Mouse (Mus musculus): ENCODE measurements around the gene Ppp6r3. TPM values are rescaled to one million over a fixed set of nuclear protein-coding genes. Genes with fewer than 3 reads are reported as not detected.

The Ppp6r3 gene
- polyA plus RNA-seq, 1 experiment from 2014 or later, result 66.2 TPM

GRCm38 (mm10) chr19:3577911-3578290, 2.4 kb upstream of the Ppp6r3 start:
- no peak for ATAC-seq (ENCODE audit: low read depth)
- Histone ChIP-seq H3K4me2 (ENCODE audit: low read depth, low read length) (no peak overlapping the region), H3K4me1 (replicated peaks; ENCODE audit: control insufficient read depth, insufficient read depth, low read length) (peaks cover 17% of the 10 kb centered on the region), H3K27me3 (ENCODE audit: control insufficient read depth, insufficient read depth, low read depth, low read length) (no peaks in the 10 kb centered on the region), H3K27ac (ENCODE audit: low read length) (no peak overlapping the region), H3K4me3 (ENCODE audit: low read length) (no peak overlapping the region), H3K36me3 (ENCODE audit: control insufficient read depth, insufficient read depth, low read length) (no peaks in the 10 kb centered on the region), H3K9ac (ENCODE audit: low read length) (no peak overlapping the region), H3K9me3 (ENCODE audit: control insufficient read depth, low read length) (no peaks in the 10 kb centered on the region)

DNA sequence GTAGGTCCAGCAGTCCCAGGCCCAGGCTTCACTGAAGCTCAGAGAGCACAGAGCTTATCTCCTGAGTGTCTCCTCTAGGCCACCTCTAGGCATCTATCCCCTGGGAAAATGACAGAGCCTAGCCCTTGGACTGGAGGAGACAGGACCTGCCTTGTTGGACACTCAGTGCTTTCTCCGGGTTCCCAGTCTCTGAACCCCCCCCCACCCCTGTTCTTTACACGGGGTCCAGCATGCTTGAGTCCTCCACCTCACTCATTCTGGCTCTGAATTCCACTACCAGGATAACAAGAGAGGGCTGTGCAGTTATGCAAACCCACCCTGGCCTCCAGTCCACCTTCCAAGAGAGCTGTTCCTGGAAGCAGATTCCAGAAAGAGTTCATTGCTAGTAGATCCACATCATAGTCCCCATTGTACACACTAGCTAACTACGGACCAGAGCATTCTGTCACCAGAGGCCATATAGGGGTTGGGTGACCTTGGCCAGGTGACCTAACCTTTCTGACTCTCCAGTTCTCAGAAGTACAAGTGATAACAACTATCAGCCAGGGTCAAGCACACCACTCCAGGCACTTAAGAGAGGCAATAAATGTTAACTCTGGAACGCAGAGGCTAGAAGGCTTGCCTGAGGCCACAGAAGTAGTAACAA, 1.8 kb upstream of the Ppp6r3 start:
- H3K4me2 ChIP-seq (ENCODE audit: low read depth, low read length), result no peak overlapping the region
- ATAC-seq (ENCODE audit: low read depth), result no peak

DNA sequence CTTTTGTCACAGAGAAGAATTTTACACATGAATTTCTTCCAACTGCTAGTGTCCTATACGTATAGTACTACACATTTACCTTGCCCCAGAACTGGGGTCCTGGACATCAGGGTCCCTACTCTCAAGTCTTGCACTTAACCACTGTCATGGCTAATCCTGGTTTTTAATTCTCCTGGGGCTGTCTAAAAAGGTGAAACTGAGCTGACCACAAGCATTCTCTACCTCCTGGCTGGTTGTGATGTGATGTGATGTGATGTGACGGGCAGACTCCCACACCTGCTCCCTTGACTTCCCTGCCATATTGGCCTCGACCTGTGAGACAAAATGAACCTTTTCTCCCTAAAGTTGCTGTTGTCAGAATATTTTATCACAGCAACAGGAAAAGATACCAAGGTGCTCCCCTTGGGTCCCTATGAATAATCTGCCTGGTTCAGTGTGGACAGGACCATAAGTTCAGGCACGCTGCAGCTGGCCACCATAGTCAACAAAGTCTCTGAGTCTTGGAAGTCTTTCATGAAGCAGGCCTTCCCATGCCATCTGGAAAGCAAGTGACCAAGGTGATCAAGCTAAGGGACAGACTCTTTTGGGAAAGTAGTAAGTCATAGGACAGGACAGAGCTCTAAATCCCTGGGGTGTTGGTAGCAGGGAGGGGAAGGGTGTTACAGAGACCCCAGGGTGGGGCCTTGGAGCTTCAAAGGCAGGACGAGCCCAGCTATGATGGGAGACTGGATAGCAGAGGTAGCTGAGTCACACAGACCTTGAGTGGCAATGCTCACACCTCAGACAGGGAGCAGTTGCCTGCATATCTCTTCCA, 1.1 kb upstream of the Ppp6r3 start:
- Histone ChIP-seq H3K9ac (ENCODE audit: low read length) (peak overlapping the region; percentile 43), H3K4me2 (ENCODE audit: low read depth, low read length) (peak overlapping the region; percentile 54), H3K4me3 (ENCODE audit: low read length) (peak overlapping the region; percentile 70), H3K27me3 (ENCODE audit: control insufficient read depth, insufficient read depth, low read depth, low read length) (no peaks in the 10 kb centered on the region), H3K4me1 (replicated peaks; ENCODE audit: control insufficient read depth, insufficient read depth, low read length) (peaks cover 17% of the 10 kb centered on the region), H3K27ac (ENCODE audit: low read length) (0 out of 2 replicates have a peak overlapping the region, but pooled peaks have one; percentile 60), H3K36me3 (ENCODE audit: control insufficient read depth, insufficient read depth, low read length) (no peaks in the 10 kb centered on the region), H3K9me3 (ENCODE audit: control insufficient read depth, low read length) (no peaks in the 10 kb centered on the region)
- 67% methylated on average over 5 of the region's 5 CpGs for WGBS
- ATAC-seq (ENCODE audit: low read depth), result no peak

More for the DNA sequence above, 1.8 kb upstream of the Ppp6r3 start:
- H3K36me3 ChIP-seq (ENCODE audit: control insufficient read depth, insufficient read depth, low read length), result no peaks in the 10 kb centered on the region
- H3K9ac ChIP-seq (ENCODE audit: low read length), result no peak overlapping the region
- no peak overlapping the region for H3K4me3 ChIP-seq (ENCODE audit: low read length)
- WGBS, result 60% methylated on average over 4 of the region's 4 CpGs
- H3K9me3 ChIP-seq (ENCODE audit: control insufficient read depth, low read length), result no peaks in the 10 kb centered on the region
- peaks cover 17% of the 10 kb centered on the region for H3K4me1 ChIP-seq (replicated peaks; ENCODE audit: control insufficient read depth, insufficient read depth, low read length)
- no peak overlapping the region for H3K27ac ChIP-seq (ENCODE audit: low read length)
- H3K27me3 ChIP-seq (ENCODE audit: control insufficient read depth, insufficient read depth, low read depth, low read length), result no peaks in the 10 kb centered on the region

- Histone ChIP-seq H3K27ac (ENCODE audit: low read length) (peak overlapping the region; percentile 97), H3K4me2 (ENCODE audit: low read depth, low read length) (peak overlapping the region; percentile 72), H3K36me3 (ENCODE audit: control insufficient read depth, insufficient read depth, low read length) (no peaks in the 10 kb centered on the region), H3K4me1 (replicated peaks; ENCODE audit: control insufficient read depth, insufficient read depth, low read length) (peaks cover 17% of the 10 kb centered on the region), H3K9ac (ENCODE audit: low read length) (peak overlapping the region; percentile 83), H3K27me3 (ENCODE audit: control insufficient read depth, insufficient read depth, low read depth, low read length) (no peaks in the 10 kb centered on the region), H3K9me3 (ENCODE audit: control insufficient read depth, low read length) (no peaks in the 10 kb centered on the region), H3K4me3 (ENCODE audit: low read length) (peak overlapping the region; percentile 70)
- ATAC-seq (ENCODE audit: low read depth), result peak; percentile 61
- WGBS, result under 1% methylated on average over 40 of the region's 50 CpGs
Measured at GRCm38 (mm10) chr19:3575276-3575631, 295 bp downstream of the Ppp6r3 start.

DNA sequence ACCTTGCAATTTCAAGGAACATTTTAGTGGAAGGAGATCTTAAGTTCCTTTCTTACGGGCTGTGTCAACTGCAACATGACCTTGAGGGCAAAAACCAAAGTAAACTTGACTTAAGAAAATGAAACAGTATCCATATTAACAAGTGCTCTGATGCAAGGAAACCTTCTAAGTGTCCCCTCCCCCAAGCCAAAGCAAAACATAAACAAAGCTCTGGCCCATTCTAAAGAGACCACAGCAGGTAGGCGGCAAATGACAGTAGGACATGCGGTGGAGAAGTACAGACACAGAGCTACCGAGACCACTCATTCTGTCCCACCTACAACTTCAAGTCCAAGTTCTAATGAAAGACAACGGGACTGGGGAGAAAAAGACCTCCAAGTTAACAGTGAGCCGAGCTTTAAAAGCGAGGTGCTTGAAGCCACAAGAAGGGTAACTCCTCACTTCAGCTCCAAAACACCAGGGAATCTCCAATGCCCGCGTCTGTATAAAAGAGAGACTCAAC, 905 bp downstream of the Ppp6r3 start:
- under 1% methylated on average over 9 of the region's 9 CpGs for WGBS
- Histone ChIP-seq H3K36me3 (ENCODE audit: control insufficient read depth, insufficient read depth, low read length) (no peaks in the 10 kb centered on the region), H3K27me3 (ENCODE audit: control insufficient read depth, insufficient read depth, low read depth, low read length) (no peaks in the 10 kb centered on the region), H3K27ac (ENCODE audit: low read length) (peak overlapping the region; percentile 97; the same call in 1 of the 2 replicates), H3K4me2 (ENCODE audit: low read depth, low read length) (peak overlapping the region; percentile 72), H3K9ac (ENCODE audit: low read length) (peak overlapping the region; percentile 83), H3K4me1 (replicated peaks; ENCODE audit: control insufficient read depth, insufficient read depth, low read length) (peaks cover 17% of the 10 kb centered on the region), H3K4me3 (ENCODE audit: low read length) (peak overlapping the region; percentile 70), H3K9me3 (ENCODE audit: control insufficient read depth, low read length) (no peaks in the 10 kb centered on the region)
- no peak for ATAC-seq (ENCODE audit: low read depth)

- peak; percentile 79; the same call in 1 of the 2 replicates for ATAC-seq (ENCODE audit: low read depth)
- H3K4me2 ChIP-seq (ENCODE audit: low read depth, low read length), result peak overlapping the region; percentile 19; the same call in 1 of the 2 replicates
- no peak overlapping the region for H3K4me3 ChIP-seq (ENCODE audit: low read length)
- peaks cover 38% of the 10 kb centered on the region for H3K4me1 ChIP-seq (replicated peaks; ENCODE audit: control insufficient read depth, insufficient read depth, low read length)
- no peaks in the 10 kb centered on the region for H3K27me3 ChIP-seq (ENCODE audit: control insufficient read depth, insufficient read depth, low read depth, low read length)
- H3K9ac ChIP-seq (ENCODE audit: low read length), result no peak overlapping the region
- 49% methylated on average over 3 of the region's 3 CpGs for WGBS
- H3K36me3 ChIP-seq (ENCODE audit: control insufficient read depth, insufficient read depth, low read length), result no peaks in the 10 kb centered on the region
- H3K27ac ChIP-seq (ENCODE audit: low read length), result peak overlapping the region; percentile 23; the same call in 1 of the 2 replicates
- H3K9me3 ChIP-seq (ENCODE audit: control insufficient read depth, low read length), result no peaks in the 10 kb centered on the region
Measured at GRCm38 (mm10) chr19:3564309-3564708, 11.2 kb downstream of the Ppp6r3 start.

- 74% methylated on average over 6 of the region's 6 CpGs for WGBS
- H3K4me2 ChIP-seq (ENCODE audit: low read depth, low read length), result no peak overlapping the region
- peak; percentile 49; the same call in 1 of the 2 replicates for ATAC-seq (ENCODE audit: low read depth)
Measured at GRCm38 (mm10) chr19:3562752-3563151, 12.8 kb downstream of the Ppp6r3 start.

DNA sequence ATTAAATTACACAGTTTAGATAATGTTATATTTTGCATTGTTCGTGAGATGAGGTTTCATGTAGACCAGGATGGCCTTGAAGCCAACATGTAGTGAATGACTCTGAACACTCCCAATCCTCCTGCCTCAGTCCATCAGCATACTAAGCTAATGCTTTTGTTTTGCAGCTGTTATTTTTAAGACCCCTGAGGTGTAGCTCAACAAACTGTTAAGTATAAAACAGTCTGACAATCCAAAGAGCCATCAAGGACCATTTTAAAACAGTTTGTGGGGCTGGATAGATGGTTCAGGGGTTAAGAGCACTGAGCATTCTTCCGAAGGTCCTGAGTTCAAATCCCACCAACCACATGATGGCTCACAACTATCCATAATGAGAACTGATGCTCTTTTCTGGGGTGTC, 13.3 kb downstream of the Ppp6r3 start:
- no peak for ATAC-seq (ENCODE audit: low read depth)
- H3K36me3 ChIP-seq (ENCODE audit: control insufficient read depth, insufficient read depth, low read length), result no peaks in the 10 kb centered on the region

More at GRCm38 (mm10) chr19:3562752-3563151, 12.8 kb downstream of the Ppp6r3 start:
- Histone ChIP-seq H3K27ac (ENCODE audit: low read length) (peak overlapping the region; percentile 27; the same call in 1 of the 2 replicates), H3K4me1 (replicated peaks; ENCODE audit: control insufficient read depth, insufficient read depth, low read length) (peaks cover 26% of the 10 kb centered on the region), H3K9ac (ENCODE audit: low read length) (no peak overlapping the region), H3K36me3 (ENCODE audit: control insufficient read depth, insufficient read depth, low read length) (no peaks in the 10 kb centered on the region), H3K27me3 (ENCODE audit: control insufficient read depth, insufficient read depth, low read depth, low read length) (no peaks in the 10 kb centered on the region), H3K9me3 (ENCODE audit: control insufficient read depth, low read length) (peaks cover 2% of the 10 kb centered on the region; the same call in 1 of the 2 replicates), H3K4me3 (ENCODE audit: low read length) (no peak overlapping the region)

DNA sequence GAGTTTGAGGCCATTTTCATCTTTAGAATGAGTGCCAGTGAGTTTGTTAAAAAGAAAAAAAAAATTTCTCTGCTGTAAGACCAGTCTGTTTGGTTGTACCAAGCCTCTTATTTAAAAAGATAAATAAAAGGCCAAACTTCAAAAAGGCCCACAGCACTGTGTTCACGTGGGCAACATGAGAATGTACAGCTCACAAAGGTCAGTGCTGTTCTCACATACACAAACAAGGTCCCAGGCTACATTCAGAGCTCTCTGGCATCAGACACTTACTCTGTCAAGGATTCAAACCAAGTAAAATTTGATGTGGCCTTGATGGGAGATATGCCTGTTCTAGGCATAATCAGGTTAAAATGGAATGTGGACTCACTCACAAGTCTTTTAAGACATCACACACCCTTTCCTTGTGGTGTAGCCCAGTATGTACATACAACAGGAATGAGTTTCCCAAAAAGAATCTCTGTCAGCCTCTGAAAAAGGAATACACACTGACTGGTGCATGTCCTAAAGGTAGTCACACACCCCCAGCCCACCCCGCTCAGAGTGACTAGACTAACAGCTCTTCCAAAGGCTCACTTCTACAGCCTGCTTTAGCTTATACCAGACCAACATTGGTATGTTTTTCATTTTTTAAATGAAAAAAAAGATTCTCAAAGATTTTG, 19.3 kb downstream of the Ppp6r3 start:
- ATAC-seq (ENCODE audit: low read depth), result no peak
- H3K36me3 ChIP-seq (ENCODE audit: control insufficient read depth, insufficient read depth, low read length), result no peaks in the 10 kb centered on the region
- peaks cover 2% of the 10 kb centered on the region; the same call in 1 of the 2 replicates for H3K9me3 ChIP-seq (ENCODE audit: control insufficient read depth, low read length)
- no peak overlapping the region for H3K9ac ChIP-seq (ENCODE audit: low read length)
- H3K4me1 ChIP-seq (replicated peaks; ENCODE audit: control insufficient read depth, insufficient read depth, low read length), result peaks cover 10% of the 10 kb centered on the region
- H3K27me3 ChIP-seq (ENCODE audit: control insufficient read depth, insufficient read depth, low read depth, low read length), result no peaks in the 10 kb centered on the region
- no peak overlapping the region for H3K4me2 ChIP-seq (ENCODE audit: low read depth, low read length)
- WGBS, result 80% methylated on average over 2 of the region's 2 CpGs
- no peak overlapping the region for H3K4me3 ChIP-seq (ENCODE audit: low read length)
- no peak overlapping the region for H3K27ac ChIP-seq (ENCODE audit: low read length)

More for the DNA sequence above, 13.3 kb downstream of the Ppp6r3 start:
- WGBS, result 88% methylated on average over 2 of the region's 2 CpGs
- Histone ChIP-seq H3K9ac (ENCODE audit: low read length) (no peak overlapping the region), H3K4me2 (ENCODE audit: low read depth, low read length) (no peak overlapping the region), H3K4me1 (replicated peaks; ENCODE audit: control insufficient read depth, insufficient read depth, low read length) (peaks cover 30% of the 10 kb centered on the region), H3K9me3 (ENCODE audit: control insufficient read depth, low read length) (peaks cover 2% of the 10 kb centered on the region; the same call in 1 of the 2 replicates), H3K27me3 (ENCODE audit: control insufficient read depth, insufficient read depth, low read depth, low read length) (no peaks in the 10 kb centered on the region), H3K27ac (ENCODE audit: low read length) (no peak overlapping the region), H3K4me3 (ENCODE audit: low read length) (no peak overlapping the region)
